Mouse (Mus musculus): ENCODE data around the gene Tef. TPM values are rescaled to one million over a fixed set of nuclear protein-coding genes. Genes with fewer than 3 reads are reported as not detected.

Gene Tef
- polyA plus RNA-seq, 1 experiment from 2014 or later: 25.5 TPM

GRCm38 (mm10) chr15:81836124-81836821 lies 34.1 kb downstream of the Tef start:
- 2% methylated on average over 25 of the region's 33 CpGs for WGBS
- ATAC-seq (ENCODE audit: low read depth) (peak; percentile 91), DNase-seq (ENCODE audit: low spot score) (peak; percentile 91)
- Histone ChIP-seq H3K4me2 (ENCODE audit: low read depth, low read length) (peak overlapping the region; percentile 69), H3K4me3 (ENCODE audit: low read depth, low read length) (peak overlapping the region; percentile 39), H3K4me1 (ENCODE audit: control insufficient read depth, insufficient read depth, low read length) (peaks cover 18% of the 10 kb centered on the region), H3K9me3 (ENCODE audit: control insufficient read depth, low read length) (no peaks in the 10 kb centered on the region), H3K9ac (ENCODE audit: low read depth, low read length) (peak overlapping the region; percentile 67), H3K36me3 (ENCODE audit: control insufficient read depth, insufficient read depth, low read length) (no peaks in the 10 kb centered on the region), H3K27ac (replicated peaks; ENCODE audit: low read depth, low read length) (peak overlapping the region; percentile 71), H3K27me3 (replicated peaks; ENCODE audit: control insufficient read depth, insufficient read depth, low read length) (no peaks in the 10 kb centered on the region)

- Histone ChIP-seq H3K4me2 (ENCODE audit: low read depth, low read length) (peak overlapping the region; percentile 69), H3K36me3 (ENCODE audit: control insufficient read depth, insufficient read depth, low read length) (no peaks in the 10 kb centered on the region), H3K9ac (ENCODE audit: low read depth, low read length) (no peak overlapping the region), H3K27me3 (replicated peaks; ENCODE audit: control insufficient read depth, insufficient read depth, low read length) (no peaks in the 10 kb centered on the region), H3K4me1 (ENCODE audit: control insufficient read depth, insufficient read depth, low read length) (peaks cover 18% of the 10 kb centered on the region), H3K9me3 (ENCODE audit: control insufficient read depth, low read length) (no peaks in the 10 kb centered on the region), H3K27ac (replicated peaks; ENCODE audit: low read depth, low read length) (peak overlapping the region; percentile 71; the same call in 1 of the 2 replicates), H3K4me3 (ENCODE audit: low read depth, low read length) (no peak overlapping the region)
- no peak for DNase-seq (ENCODE audit: low spot score)
- no peak for ATAC-seq (ENCODE audit: low read depth)
- 43% methylated on average over 7 of the region's 7 CpGs for WGBS
These were observed 35.0 kb downstream of the Tef start for GRCm38 (mm10) chr15:81836966-81837920.

GRCm38 (mm10) chr15:81838554-81839235 lies 36.5 kb downstream of the Tef start:
- 56% methylated on average over 14 of the region's 14 CpGs for WGBS
- Histone ChIP-seq H3K4me3 (ENCODE audit: low read depth, low read length) (no peak overlapping the region), H3K36me3 (ENCODE audit: control insufficient read depth, insufficient read depth, low read length) (no peaks in the 10 kb centered on the region), H3K27me3 (replicated peaks; ENCODE audit: control insufficient read depth, insufficient read depth, low read length) (no peaks in the 10 kb centered on the region), H3K4me1 (ENCODE audit: control insufficient read depth, insufficient read depth, low read length) (peaks cover 18% of the 10 kb centered on the region), H3K9me3 (ENCODE audit: control insufficient read depth, low read length) (no peaks in the 10 kb centered on the region), H3K9ac (ENCODE audit: low read depth, low read length) (no peak overlapping the region), H3K27ac (replicated peaks; ENCODE audit: low read depth, low read length) (no peak overlapping the region), H3K4me2 (ENCODE audit: low read depth, low read length) (no peak overlapping the region)
- no peak for ATAC-seq (ENCODE audit: low read depth)
- DNase-seq (ENCODE audit: low spot score): no peak

- H3K27ac ChIP-seq (replicated peaks; ENCODE audit: low read depth, low read length): no peak overlapping the region
- no peak overlapping the region for H3K4me2 ChIP-seq (ENCODE audit: low read depth, low read length)
- H3K36me3 ChIP-seq (ENCODE audit: control insufficient read depth, insufficient read depth, low read length): no peaks in the 10 kb centered on the region
- DNase-seq (ENCODE audit: low spot score): peak; percentile 40
- WGBS: 63% methylated on average over 4 of the region's 5 CpGs
- no peaks in the 10 kb centered on the region for H3K9me3 ChIP-seq (ENCODE audit: control insufficient read depth, low read length)
- no peak for ATAC-seq (ENCODE audit: low read depth)
- H3K27me3 ChIP-seq (replicated peaks; ENCODE audit: control insufficient read depth, insufficient read depth, low read length): no peaks in the 10 kb centered on the region
- H3K4me1 ChIP-seq (ENCODE audit: control insufficient read depth, insufficient read depth, low read length): peaks cover 18% of the 10 kb centered on the region
- no peak overlapping the region for H3K4me3 ChIP-seq (ENCODE audit: low read depth, low read length)
- no peak overlapping the region for H3K9ac ChIP-seq (ENCODE audit: low read depth, low read length)
These were observed 37.4 kb downstream of the Tef start for GRCm38 (mm10) chr15:81839634-81840033.

- 90% methylated on average over 7 of the region's 7 CpGs for WGBS
- ATAC-seq (ENCODE audit: low read depth): no peak
These were observed 38.1 kb downstream of the Tef start for GRCm38 (mm10) chr15:81840306-81840705.

GRCm38 (mm10) chr15:81842275-81842674 lies 40.1 kb downstream of the Tef start:
- 88% methylated on average over 7 of the region's 7 CpGs for WGBS
- Histone ChIP-seq H3K9me3 (ENCODE audit: control insufficient read depth, low read length) (no peaks in the 10 kb centered on the region), H3K9ac (ENCODE audit: low read depth, low read length) (no peak overlapping the region), H3K4me2 (ENCODE audit: low read depth, low read length) (no peak overlapping the region), H3K36me3 (ENCODE audit: control insufficient read depth, insufficient read depth, low read length) (0 out of 2 replicates have a peak, but pooled peaks cover 11% of the 10 kb centered on the region), H3K4me3 (ENCODE audit: low read depth, low read length) (no peak overlapping the region), H3K27ac (replicated peaks; ENCODE audit: low read depth, low read length) (no peak overlapping the region), H3K4me1 (ENCODE audit: control insufficient read depth, insufficient read depth, low read length) (peaks cover 5% of the 10 kb centered on the region; the same call in 1 of the 2 replicates), H3K27me3 (replicated peaks; ENCODE audit: control insufficient read depth, insufficient read depth, low read length) (no peaks in the 10 kb centered on the region)
- ATAC-seq (ENCODE audit: low read depth): no peak
- no peak for DNase-seq (ENCODE audit: low spot score)

More at GRCm38 (mm10) chr15:81840306-81840705, 38.1 kb downstream of the Tef start:
- H3K4me2 ChIP-seq (ENCODE audit: low read depth, low read length): no peak overlapping the region
- no peak overlapping the region for H3K27ac ChIP-seq (replicated peaks; ENCODE audit: low read depth, low read length)
- DNase-seq (ENCODE audit: low spot score): no peak
- H3K27me3 ChIP-seq (replicated peaks; ENCODE audit: control insufficient read depth, insufficient read depth, low read length): no peaks in the 10 kb centered on the region
- no peaks in the 10 kb centered on the region for H3K36me3 ChIP-seq (ENCODE audit: control insufficient read depth, insufficient read depth, low read length)
- H3K9ac ChIP-seq (ENCODE audit: low read depth, low read length): no peak overlapping the region
- no peak overlapping the region for H3K4me3 ChIP-seq (ENCODE audit: low read depth, low read length)
- H3K9me3 ChIP-seq (ENCODE audit: control insufficient read depth, low read length): no peaks in the 10 kb centered on the region
- peaks cover 18% of the 10 kb centered on the region for H3K4me1 ChIP-seq (ENCODE audit: control insufficient read depth, insufficient read depth, low read length)

GRCm38 (mm10) chr15:81845033-81845625 lies 42.9 kb downstream of the Tef start:
- WGBS: 70% methylated on average over 5 of the region's 5 CpGs
- Histone ChIP-seq H3K27ac (replicated peaks; ENCODE audit: low read depth, low read length) (no peak overlapping the region), H3K9me3 (ENCODE audit: control insufficient read depth, low read length) (no peaks in the 10 kb centered on the region), H3K36me3 (ENCODE audit: control insufficient read depth, insufficient read depth, low read length) (peaks cover 30% of the 10 kb centered on the region), H3K27me3 (replicated peaks; ENCODE audit: control insufficient read depth, insufficient read depth, low read length) (no peaks in the 10 kb centered on the region), H3K4me2 (ENCODE audit: low read depth, low read length) (no peak overlapping the region), H3K4me3 (ENCODE audit: low read depth, low read length) (no peak overlapping the region), H3K9ac (ENCODE audit: low read depth, low read length) (no peak overlapping the region), H3K4me1 (ENCODE audit: control insufficient read depth, insufficient read depth, low read length) (no peaks in the 10 kb centered on the region)
- ATAC-seq (ENCODE audit: low read depth) (no peak), DNase-seq (ENCODE audit: low spot score) (no peak)

- ATAC-seq (ENCODE audit: low read depth) (0 out of 2 replicates have a peak, but pooled peaks have one; percentile 59), DNase-seq (ENCODE audit: low spot score) (peak; percentile 62)
- Histone ChIP-seq H3K9me3 (ENCODE audit: control insufficient read depth, low read length) (no peaks in the 10 kb centered on the region), H3K27ac (replicated peaks; ENCODE audit: low read depth, low read length) (no peak overlapping the region), H3K27me3 (replicated peaks; ENCODE audit: control insufficient read depth, insufficient read depth, low read length) (no peaks in the 10 kb centered on the region), H3K9ac (ENCODE audit: low read depth, low read length) (no peak overlapping the region), H3K4me2 (ENCODE audit: low read depth, low read length) (no peak overlapping the region), H3K36me3 (ENCODE audit: control insufficient read depth, insufficient read depth, low read length) (peaks cover 36% of the 10 kb centered on the region), H3K4me1 (ENCODE audit: control insufficient read depth, insufficient read depth, low read length) (no peaks in the 10 kb centered on the region), H3K4me3 (ENCODE audit: low read depth, low read length) (no peak overlapping the region)
- 33% methylated on average over 4 of the region's 4 CpGs for WGBS
These were observed 43.5 kb downstream of the Tef start for GRCm38 (mm10) chr15:81845724-81846123.

All from embryonic facial prominence, embryonic 14.5 days (tissue).